Mouse (Mus musculus) G1E-ER4 (cell line): ENCODE data around the gene Sdf4. TPM values are rescaled to one million over a fixed set of nuclear protein-coding genes. Genes with fewer than 3 reads are reported as not detected.

Experiments
- GATA1 ChIP-seq: IDR thresholded peaks from one replicate; pipeline ENCODE4 v1.8.0; 2012; ENCODE audit warnings: low read length, inconsistent platforms
- polyA plus RNA-seq: library from polyadenylated mRNA; stranded (reverse); fragments of >175 nt; gene quantifications from 2 replicates; pipeline ENCODE4 v1.2.3, GENCODE M21; 2012

The Sdf4 gene
- polyA plus RNA-seq, 1 experiment: 58.7 TPM

DNA sequence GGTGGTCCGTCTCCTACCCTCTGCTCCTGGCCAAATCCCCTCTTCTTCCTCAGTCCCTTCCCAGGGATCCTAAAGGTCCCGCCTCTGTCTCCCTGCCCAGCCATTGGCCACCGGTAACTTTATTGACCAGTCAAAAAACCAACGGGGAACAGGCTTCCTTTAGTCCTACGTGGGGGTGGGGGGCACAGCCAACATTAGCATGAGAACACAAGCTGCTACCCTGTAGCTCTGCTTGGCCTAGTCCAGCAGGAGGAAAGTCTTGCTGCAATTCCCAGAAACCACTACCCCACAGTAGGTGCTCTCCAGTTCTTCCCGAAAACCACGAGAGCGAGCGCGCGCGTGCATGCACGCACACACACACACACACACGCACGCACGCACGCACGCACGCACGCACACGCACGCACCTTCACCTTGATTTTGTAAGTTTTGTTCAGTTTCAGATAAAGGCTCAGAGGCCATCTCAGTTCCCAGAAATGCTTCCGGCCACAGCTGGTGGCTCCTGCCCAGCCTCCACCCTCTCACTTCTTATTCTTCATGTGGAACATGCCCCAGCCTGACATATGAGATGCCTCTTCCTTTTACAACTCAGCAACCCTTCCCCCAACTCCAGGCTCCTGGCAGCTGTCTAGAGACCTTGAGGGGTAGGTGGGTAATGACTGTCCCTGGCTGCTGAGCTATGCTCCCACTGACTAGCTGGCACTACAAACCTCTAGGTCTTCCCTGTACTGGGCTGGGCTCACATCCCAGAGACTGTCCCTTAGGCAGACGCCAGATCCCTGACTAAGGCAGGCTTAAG is 39.1 kb downstream of the Sdf4 start:
- TF ChIP-seq GATA1: no peak

DNA sequence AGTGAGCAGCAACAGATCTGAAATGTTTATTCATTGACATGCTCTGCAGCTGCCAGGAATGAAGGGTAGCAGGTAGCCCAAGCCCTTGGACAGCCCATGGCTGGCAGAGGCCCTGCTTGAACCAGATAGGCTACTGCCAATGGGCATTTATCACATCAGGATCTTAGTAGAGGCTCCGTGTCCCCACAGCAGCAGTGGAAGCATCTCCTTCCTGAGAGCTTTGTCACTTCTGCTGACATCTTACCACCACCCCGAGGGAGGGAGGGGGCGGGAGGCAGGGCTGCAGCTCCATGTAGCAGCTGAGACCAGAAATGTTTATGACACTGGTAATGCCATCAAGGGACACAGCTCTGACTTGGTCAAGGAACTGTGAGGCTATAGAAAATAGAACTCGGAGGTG is 40.2 kb downstream of the Sdf4 start:
- no peak for TF ChIP-seq GATA1

DNA sequence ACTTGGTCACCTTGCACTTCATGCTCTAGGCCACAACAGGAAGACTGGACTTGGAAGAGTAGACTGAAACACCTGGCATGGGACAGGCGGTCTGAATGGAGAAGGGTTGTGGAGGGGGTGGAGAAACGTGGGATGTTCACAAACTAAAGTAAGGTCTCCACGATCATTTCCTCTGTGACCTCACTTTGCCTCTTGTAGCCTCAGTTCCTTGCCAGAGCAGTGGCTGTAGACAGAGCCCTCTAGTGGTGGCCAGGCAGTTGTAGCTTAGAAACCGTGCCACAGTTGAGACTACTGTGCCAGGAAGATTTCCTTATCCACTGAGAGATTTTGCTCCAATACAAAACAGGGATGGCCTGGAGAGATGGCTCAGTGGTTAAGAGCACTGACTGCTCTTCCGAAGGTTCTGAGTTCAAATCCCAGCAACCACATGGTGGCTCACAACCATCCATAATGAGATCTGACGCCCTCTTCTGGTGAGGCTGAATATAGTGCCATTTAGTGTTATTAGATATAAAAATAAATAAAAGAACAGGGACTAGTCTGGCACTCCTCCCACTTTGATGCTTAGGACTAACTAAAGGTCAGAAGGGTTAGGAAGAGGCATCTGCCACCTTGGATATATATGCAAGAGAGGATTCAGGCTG is 40.9 kb downstream of the Sdf4 start:
- TF ChIP-seq GATA1: no peak

DNA sequence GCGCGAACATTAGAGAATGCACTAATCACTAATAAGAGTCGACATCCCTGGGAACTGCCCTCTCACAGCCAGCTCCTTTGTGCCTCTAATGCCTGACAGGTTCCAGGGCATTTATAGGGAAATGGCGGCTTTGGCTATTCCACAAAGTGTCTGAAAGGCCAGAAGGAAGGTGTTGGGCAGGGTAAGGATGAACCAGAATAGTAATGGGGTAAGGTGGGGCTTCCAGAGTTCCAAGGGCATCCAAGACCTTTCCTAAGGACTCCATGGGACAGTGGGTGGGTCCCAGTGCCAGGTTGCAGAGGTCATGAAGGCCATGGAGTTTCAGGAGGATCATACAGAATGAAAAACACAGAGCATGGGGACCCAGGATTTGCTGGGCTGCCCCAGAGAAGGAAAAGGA is 41.6 kb downstream of the Sdf4 start:
- TF ChIP-seq GATA1: no peak

DNA sequence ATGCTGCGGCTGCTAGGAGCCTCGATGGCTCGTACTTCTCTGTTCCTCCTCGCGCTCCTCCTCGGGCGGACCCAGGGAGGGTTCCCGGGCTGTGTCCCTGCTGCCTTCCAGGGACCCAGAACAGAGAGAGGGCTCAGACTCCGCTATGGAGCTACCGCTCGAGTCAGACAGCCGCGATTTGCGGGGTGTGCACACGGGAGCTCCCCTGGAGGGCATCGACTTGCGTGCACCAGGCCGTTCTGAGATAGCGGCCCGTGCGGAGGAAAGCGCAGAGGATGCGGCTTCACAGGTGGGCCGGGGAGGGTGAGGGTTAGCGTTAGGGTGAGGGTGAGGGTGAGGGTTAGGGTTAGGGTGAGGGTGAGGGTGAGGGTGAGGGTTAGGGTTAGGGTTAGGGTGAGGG is 42.2 kb downstream of the Sdf4 start:
- TF ChIP-seq GATA1: no peak

DNA sequence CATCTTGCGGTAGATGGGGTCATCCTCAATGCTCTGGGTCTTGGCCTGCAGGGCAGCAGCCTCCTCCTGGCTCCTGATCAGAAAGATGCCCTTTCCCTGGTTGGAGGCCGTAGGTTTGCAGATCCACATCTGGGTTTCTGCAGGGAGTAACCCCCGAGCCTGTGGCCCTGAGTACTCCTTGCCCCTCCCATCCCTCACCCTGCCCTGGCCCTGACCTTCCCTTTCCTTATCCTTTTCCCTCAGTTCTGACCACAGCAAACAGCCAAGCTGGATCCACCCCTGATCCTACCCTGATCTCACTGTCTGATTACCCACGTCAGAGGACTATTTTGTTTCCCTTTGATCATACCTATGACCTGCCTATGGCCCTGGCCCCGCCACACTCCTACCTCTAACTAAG is 52.1 kb downstream of the Sdf4 start:
- no peak for TF ChIP-seq GATA1

DNA sequence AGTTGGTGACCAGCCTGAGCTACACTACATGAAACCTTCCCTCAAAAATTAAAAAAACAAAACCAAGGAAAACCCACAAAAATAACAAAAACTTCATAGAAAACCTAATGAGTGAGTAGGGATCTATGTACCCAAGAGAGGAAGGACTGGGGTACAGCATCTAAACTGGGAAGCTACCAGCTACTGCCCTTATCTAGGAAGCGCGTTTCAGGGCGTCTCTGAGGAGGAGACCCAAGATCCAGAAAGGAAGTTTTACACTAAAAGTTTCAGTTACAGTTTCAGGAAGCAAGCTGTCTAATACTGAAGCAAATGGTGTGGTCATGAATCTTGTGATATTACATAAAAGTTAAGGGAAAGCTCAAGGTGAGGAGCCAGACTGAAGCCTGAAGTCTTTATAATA is 57.1 kb downstream of the Sdf4 start:
- TF ChIP-seq GATA1: no peak

DNA sequence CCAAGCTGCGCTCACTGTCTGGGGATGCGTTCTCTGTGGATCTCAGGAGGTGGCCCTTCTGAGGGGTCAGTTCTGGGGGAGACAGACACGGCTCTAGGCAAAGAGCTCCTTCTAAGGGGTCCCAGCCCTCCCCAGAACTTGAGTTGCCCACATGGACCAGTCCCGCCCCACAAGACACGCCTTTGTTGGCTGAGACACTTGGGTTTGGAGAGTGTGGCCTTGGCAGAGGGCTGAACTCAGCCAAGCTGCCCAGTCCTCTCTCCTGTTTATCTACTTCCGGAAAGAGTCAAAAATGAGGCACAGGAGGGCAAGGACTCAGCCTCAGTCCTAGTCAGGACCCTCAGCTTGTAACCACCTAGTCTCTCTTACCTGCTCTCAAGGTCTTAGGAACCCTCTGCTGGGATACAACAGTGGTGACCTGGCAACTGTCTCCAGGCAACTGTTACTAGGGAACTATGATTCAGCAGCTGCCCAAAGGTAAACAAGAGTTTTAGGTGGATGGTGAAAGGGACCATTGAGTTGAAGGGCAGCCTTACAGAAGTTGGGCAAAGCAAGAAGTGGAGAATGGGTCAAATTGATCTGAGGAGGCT is 57.8 kb downstream of the Sdf4 start:
- TF ChIP-seq GATA1: no peak

DNA sequence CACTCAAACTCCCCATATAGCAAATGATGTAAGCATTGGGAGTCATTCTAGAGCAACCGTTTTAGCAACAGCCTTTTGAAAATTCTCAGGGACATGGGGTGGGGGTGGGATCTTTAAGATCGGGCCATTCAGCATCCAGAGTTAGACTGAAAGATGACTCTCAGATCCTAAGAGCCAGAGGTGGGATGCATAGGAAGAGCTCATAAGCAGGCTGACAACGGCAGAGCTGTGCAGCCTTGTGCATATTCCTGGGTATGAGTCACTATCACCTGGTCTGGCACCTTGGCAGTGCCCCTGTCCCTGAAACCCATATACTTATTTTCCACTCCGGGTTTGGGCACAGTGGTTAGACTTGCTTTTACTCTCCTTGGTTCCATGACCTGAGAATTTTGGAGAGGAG is 60.4 kb downstream of the Sdf4 start:
- TF ChIP-seq GATA1: no peak

DNA sequence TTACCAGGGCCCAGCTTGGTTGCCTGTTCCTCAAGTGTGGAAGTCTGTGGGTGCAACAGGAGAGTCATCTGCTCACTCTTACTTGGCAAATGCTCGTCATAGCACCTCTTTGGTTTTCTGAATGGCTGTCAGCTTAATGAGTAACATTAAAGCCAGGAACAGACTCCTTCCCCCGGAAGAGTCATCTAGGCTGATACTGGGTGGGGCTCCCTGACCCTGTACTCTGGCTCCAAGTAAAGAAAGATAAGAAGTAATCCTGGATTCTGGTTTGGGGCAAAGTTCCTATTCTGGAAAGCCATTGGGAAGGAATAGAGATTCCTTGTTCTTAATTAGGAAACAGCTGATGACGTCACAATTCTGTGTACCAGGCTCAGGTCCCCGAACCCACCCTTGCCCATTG is 61.5 kb downstream of the Sdf4 start:
- TF ChIP-seq GATA1: no peak

DNA sequence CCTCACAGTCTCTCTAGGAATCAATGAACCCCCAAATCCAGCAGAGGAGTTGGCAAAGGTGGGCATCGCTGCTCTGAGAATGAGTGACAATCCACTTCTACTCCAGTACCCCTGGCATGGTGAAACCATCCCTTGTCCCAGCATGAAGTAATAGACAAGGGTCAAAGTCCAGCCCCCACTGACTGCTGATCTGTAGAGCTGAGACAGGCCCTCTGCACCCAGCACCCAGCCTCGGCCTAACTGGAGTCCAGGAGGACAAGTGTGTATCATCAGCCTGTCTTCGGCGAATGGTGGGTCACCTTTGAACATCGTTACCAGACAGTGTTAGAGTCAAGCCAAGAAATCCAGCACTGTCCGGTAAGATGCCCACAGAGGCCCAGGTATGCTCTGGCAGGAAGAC is 61.9 kb downstream of the Sdf4 start:
- no peak for TF ChIP-seq GATA1

DNA sequence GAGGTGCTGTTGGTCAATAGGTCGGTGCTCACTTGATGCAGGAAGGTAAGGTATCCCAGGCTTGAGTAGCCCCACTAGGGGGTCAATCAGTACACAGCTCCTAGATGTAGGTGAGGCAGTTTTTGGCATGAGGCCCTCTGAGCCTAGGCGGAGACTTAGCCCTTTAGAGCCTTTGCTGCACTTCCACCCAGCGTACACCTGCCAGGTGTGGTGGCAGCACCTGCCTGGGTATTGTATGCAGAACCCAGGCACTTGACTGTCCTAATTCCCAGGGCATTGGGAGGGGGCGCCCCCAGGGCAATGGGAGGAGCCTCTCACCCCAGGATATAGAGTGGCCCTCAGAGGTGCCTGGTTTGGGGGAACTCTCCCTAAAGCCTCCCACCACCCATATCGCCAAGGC is 62.5 kb downstream of the Sdf4 start:
- no peak for TF ChIP-seq GATA1

DNA sequence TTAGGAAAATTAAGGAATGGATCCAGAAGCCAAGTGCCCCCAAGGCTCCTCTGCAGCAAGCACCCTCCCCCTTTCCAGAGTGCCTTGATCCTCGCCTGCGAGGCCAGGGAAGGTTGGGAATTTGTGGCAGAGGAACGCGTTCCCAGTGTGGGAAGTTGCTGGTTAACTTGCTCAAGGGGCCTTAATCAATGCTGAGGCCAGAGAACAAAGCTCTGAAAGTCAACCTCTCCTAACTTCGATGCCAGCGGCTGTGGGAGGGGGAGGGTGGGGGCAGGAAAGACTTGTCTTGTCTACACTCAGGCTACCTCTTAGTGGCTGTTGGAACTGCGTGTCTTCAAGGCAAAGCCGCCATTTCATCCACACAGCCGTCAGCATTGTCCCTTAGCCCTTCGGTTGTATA is 65.0 kb downstream of the Sdf4 start:
- TF ChIP-seq GATA1: no peak

DNA sequence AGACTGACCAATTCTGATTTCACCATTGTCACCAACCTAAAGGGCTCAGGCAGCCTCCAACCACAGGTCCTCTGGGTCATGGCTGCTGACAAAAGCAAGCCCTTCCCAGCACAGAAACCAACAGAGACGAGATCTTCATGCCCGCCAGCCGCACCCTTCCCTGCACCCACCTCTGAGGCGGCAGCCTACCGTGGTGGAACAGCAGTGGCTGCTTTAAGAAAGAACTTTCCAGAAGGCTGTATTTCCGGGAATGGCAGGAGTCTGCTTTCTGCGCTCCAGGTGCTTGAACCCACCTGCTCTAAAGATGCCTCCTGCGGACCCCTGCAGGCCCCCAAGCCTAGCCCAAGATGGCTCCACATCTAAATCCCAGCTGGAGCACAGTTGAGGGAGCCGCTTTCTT is 66.2 kb downstream of the Sdf4 start:
- TF ChIP-seq GATA1: no peak

DNA sequence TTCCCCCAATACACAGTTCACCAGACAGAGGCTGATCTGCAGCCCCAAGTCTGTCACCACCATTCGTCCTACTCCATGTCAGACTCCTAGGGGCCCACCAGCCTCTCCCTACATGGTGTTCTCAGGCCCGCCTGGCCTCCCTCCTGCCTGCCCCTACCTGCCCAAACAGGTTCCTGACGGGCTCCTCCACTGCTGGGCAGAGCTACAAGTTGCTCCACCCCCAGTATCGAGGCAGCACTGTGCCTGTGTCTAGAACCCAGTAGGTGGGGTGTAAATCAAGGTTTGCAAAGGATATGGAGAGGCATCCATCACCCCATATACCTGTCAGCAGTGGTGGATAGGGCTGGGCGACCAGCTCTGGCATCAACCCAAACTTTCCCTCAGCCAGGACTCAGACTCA is 66.6 kb downstream of the Sdf4 start, which contains the start of gene Ttll10:
Gene Ttll10, minus strand, starts transcription at position 154 of the 400 bp plus-strand sequence.
- no peak for TF ChIP-seq GATA1

DNA sequence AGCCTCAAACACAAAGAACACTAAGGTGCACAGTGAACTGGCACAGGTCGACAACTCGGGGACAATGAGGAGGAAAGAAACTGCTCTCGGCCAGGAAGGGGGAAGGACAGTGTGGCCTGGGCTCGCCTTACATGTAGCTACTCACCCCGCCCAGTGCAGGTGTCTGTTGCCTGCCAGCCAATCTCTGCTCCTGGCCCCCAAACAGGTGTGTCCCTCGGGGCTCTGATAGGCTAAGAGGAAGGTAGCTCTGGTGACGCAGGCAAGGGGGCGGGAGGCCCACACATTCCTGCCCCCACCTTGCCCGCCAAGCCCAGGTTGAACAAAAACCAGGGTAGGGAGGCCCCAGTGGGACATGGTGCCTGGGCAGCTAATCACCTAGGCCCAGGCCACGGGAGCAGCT is 67.0 kb downstream of the Sdf4 start:
- no peak for TF ChIP-seq GATA1

Other genes starting within 250 kb of the Sdf4 start
- gene Atad3a, start 231.8 kb upstream of the Sdf4 start, polyA plus RNA-seq: 83.6 and 88.5 TPM in 2 replicates
- gene Vwa1, start 218.2 kb upstream of the Sdf4 start, polyA plus RNA-seq: 0.16 and 0.17 TPM in 2 replicates
- 0.02 and 0.06 TPM in 2 replicates for gene Tmem88b, start 207.0 kb upstream of the Sdf4 start, polyA plus RNA-seq
- not detected in 2 replicates for gene Ankrd65, start 202.4 kb upstream of the Sdf4 start, polyA plus RNA-seq
- gene Mrpl20, start 190.0 kb upstream of the Sdf4 start, polyA plus RNA-seq: 21.2 and 27.9 TPM in 2 replicates
- gene Ccnl2, start 180.4 kb upstream of the Sdf4 start, polyA plus RNA-seq: 41.7 and 52.9 TPM in 2 replicates
- 258 and 358 TPM in 2 replicates for gene Aurkaip1, start 161.6 kb upstream of the Sdf4 start, polyA plus RNA-seq
- gene Mxra8, start 153.2 kb upstream of the Sdf4 start, polyA plus RNA-seq: 0.04 and 0.12 TPM in 2 replicates
- gene Dvl1, start 145.5 kb upstream of the Sdf4 start, polyA plus RNA-seq: 78.6 and 89.0 TPM in 2 replicates
- 0.02 and 0.03 TPM in 2 replicates for gene Tas1r3, start 129.5 kb upstream of the Sdf4 start, polyA plus RNA-seq
- gene Cptp, start 123.4 kb upstream of the Sdf4 start, polyA plus RNA-seq: 1.7 and 8.0 TPM in 2 replicates
- 22.3 and 26.6 TPM in 2 replicates for gene Ints11, start 123.3 kb upstream of the Sdf4 start, polyA plus RNA-seq
- gene Pusl1, start 101.1 kb upstream of the Sdf4 start, polyA plus RNA-seq: 266 and 325 TPM in 2 replicates
- 37.5 and 47.6 TPM in 2 replicates for gene Acap3, start 101.0 kb upstream of the Sdf4 start, polyA plus RNA-seq
- gene Ube2j2, start 49.0 kb upstream of the Sdf4 start, polyA plus RNA-seq: 179 and 243 TPM in 2 replicates
- gene C1qtnf12, start 30.6 kb upstream of the Sdf4 start, polyA plus RNA-seq: 78.3 and 111 TPM in 2 replicates
- gene B3galt6, start 223 bp upstream of the Sdf4 start, polyA plus RNA-seq: 6.0 and 6.1 TPM in 2 replicates
- 0.60 and 2.3 TPM in 2 replicates for gene Tnfrsf4, start 21.0 kb downstream of the Sdf4 start, polyA plus RNA-seq
- gene Tnfrsf18, start 33.3 kb downstream of the Sdf4 start, polyA plus RNA-seq: 0.10 and 0.16 TPM in 2 replicates
- not detected in 2 replicates for gene Ttll10, start 66.5 kb downstream of the Sdf4 start, polyA plus RNA-seq
- gene 9430015G10Rik, start 117.1 kb downstream of the Sdf4 start, polyA plus RNA-seq: 9.5 and 12.0 TPM in 2 replicates
- gene Rnf223, start 137.6 kb downstream of the Sdf4 start, polyA plus RNA-seq: 0.17 and 0.23 TPM in 2 replicates
- gene Agrn, start 204.6 kb downstream of the Sdf4 start, polyA plus RNA-seq: 0.23 and 0.39 TPM in 2 replicates
- gene Isg15, start 207.9 kb downstream of the Sdf4 start, polyA plus RNA-seq: not detected in 2 replicates
- gene AW011738, start 210.4 kb downstream of the Sdf4 start, polyA plus RNA-seq: not detected in 2 replicates
- not detected in 2 replicates for gene Perm1, start 223.0 kb downstream of the Sdf4 start, polyA plus RNA-seq
- 7.6 and 12.9 TPM in 2 replicates for gene Plekhn1, start 242.0 kb downstream of the Sdf4 start, polyA plus RNA-seq
- 63.7 and 72.4 TPM in 2 replicates for gene Noc2l, start 243.1 kb downstream of the Sdf4 start, polyA plus RNA-seq